Mouse (Mus musculus) hindbrain, postnatal 0 days (tissue): ENCODE data around the gene Soat2. TPM values are rescaled to one million over a fixed set of nuclear protein-coding genes. Genes with fewer than 3 reads are reported as not detected.

Experiments
- ATAC-seq: fragments of 200-750 bp; cut with Nextera tagmentation; 2 replicates; pipeline ENCODE4 v1.8.0; 2017; ENCODE audit warnings: mild to moderate bottlenecking, moderate TSS enrichment, moderate library complexity
- DNase-seq: peaks from one replicate; pipeline ENCODE4 v3.0.0-alpha.2; 2015; ENCODE audit warnings: low spot score
- H3K27ac ChIP-seq: fragments of 300-500 bp; sonication (generic); 2 replicates; pipeline ENCODE4 v1.5.1; 2014; ENCODE audit warnings: mild to moderate bottlenecking
- H3K27me3 ChIP-seq: fragments of 300-500 bp; sonication (generic); 2 replicates; pipeline ENCODE4 v1.6.1; 2014; ENCODE audit warnings: low read length, mixed read lengths; ENCODE audit not compliant: insufficient read depth
- H3K36me3 ChIP-seq: fragments of 300-500 bp; sonication (generic); 2 replicates; pipeline ENCODE4 v1.6.1; 2014; ENCODE audit warnings: low read length, mixed read lengths; ENCODE audit not compliant: insufficient read depth
- H3K4me1 ChIP-seq: fragments of 300-500 bp; sonication (generic); 2 replicates; pipeline ENCODE4 v1.6.1; 2014; ENCODE audit warnings: antibody characterized with exemption, low read length, mixed read lengths; ENCODE audit not compliant: insufficient read depth
- H3K4me2 ChIP-seq: fragments of 300-500 bp; sonication (generic); 2 replicates; pipeline ENCODE4 v1.6.1; 2014; ENCODE audit warnings: low read depth, mild to moderate bottlenecking, low read length, moderate library complexity, mixed read lengths
- H3K4me3 ChIP-seq: fragments of 300-500 bp; sonication (generic); 2 replicates; pipeline ENCODE4 v1.5.1; 2014; ENCODE audit warnings: low read length
- H3K9ac ChIP-seq: fragments of 300-500 bp; sonication (generic); replicated peaks from 2 replicates; pipeline ENCODE4 v1.6.1; 2014; ENCODE audit warnings: mild to moderate bottlenecking, low read length, moderate library complexity, mixed read lengths
- H3K9me3 ChIP-seq: fragments of 300-500 bp; sonication (generic); 2 replicates; pipeline ENCODE4 v1.6.1; 2016; ENCODE audit warnings: low read length, mixed read lengths
- CTCF ChIP-seq: IDR thresholded peaks from 2 replicates; pipeline ENCODE4 v1.5.1; 2016; ENCODE audit warnings: antibody characterized with exemption, control low read depth, low read depth
- WGBS: fragments of 180-500 bp; shearing (Covaris S2); extraction: QIAGEN DNeasy Blood & Tissue Kit; methylation state at CpG from one replicate; pipeline ENCODE4 v1.1.7; 2014; 5-methylcytosine and 5-hydroxymethylcytosine counted together
- polyA plus RNA-seq: library from polyadenylated mRNA; unstranded; fragments of >200 nt; fragmentation: Nextera tagmentation; extraction: Ambion mirVana; gene quantifications from 2 replicates; pipeline ENCODE4 v1.2.1, GENCODE M21; 2015
- total RNA-seq: library from RNA; depleted of rRNA; stranded (reverse); fragments of >200 nt; gene quantifications from 2 replicates; pipeline ENCODE4 v1.2.3, GENCODE M21; 2014; rRNA removed

Soat2 gene
- total and polyA plus RNA-seq, 2 experiments from 2014 or later = 0.09 to 0.16 TPM

DNA sequence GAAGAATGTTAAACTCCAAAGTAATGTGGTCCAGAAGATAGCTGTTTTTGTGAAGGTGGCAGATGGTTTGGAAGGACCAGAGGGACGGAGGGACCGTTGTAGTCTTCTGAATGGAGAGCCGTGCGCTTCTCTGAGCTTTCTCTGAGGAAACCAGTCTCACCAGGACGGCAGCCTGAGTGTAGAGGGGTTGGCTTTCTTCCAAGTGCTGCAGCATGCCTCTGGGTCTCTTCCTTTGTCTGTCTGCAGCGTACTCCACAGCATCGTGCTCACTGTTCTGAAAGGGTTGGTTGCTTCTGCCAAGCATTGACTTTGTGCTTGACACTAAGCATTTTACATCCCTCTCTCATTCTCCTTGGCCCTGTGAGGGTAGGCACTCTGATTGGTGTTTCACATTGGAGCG, 55.5 kb downstream of the Soat2 start:
- 12% methylated on average over 8 of the region's 8 CpGs for WGBS
- DNase-seq (peak; percentile 87), ATAC-seq (peak; percentile 55)
- Histone ChIP-seq H3K27me3 (no peaks in the 10 kb centered on the region), H3K9ac (peak overlapping the region; percentile 30), H3K27ac (peak overlapping the region; percentile 100), H3K4me2 (peak overlapping the region; percentile 65), H3K9me3 (no peaks in the 10 kb centered on the region), H3K4me1 (peaks cover 24% of the 10 kb centered on the region), H3K36me3 (peaks cover 26% of the 10 kb centered on the region), H3K4me3 (peak overlapping the region; percentile 91)
- TF ChIP-seq CTCF = no peak

DNA sequence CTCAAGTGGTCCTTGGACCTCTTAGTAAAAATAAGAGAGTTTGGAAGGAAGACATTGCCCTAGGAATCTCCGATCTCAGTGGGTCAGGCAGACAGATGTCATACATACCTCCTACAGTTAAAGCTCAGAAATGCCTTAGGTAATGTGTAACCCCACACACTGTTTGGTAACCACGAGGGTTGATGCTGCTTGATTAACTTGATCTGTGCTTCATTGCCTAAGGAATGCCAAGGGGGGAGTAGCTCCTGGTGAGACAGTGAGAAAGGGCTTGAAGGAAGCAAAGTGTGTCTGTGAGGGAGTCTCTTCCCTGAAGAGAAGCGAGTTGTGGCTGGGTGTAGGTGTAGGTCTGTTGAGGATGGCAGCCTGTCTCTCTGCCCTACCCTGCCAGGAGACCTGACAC, 57.0 kb downstream of the Soat2 start:
- H3K36me3 ChIP-seq = peaks cover 34% of the 10 kb centered on the region
- no peaks in the 10 kb centered on the region for H3K9me3 ChIP-seq
- ATAC-seq = no peak
- WGBS = 66% methylated on average over 3 of the region's 3 CpGs
- no peaks in the 10 kb centered on the region for H3K27me3 ChIP-seq
- H3K9ac ChIP-seq = 0 out of 2 replicates have a peak overlapping the region, but pooled peaks have one; percentile 13
- H3K4me2 ChIP-seq = no peak overlapping the region
- no peak overlapping the region for H3K4me3 ChIP-seq
- no peak for DNase-seq
- no peak overlapping the region for H3K27ac ChIP-seq
- H3K4me1 ChIP-seq = peaks cover 22% of the 10 kb centered on the region
- TF ChIP-seq CTCF = no peak

DNA sequence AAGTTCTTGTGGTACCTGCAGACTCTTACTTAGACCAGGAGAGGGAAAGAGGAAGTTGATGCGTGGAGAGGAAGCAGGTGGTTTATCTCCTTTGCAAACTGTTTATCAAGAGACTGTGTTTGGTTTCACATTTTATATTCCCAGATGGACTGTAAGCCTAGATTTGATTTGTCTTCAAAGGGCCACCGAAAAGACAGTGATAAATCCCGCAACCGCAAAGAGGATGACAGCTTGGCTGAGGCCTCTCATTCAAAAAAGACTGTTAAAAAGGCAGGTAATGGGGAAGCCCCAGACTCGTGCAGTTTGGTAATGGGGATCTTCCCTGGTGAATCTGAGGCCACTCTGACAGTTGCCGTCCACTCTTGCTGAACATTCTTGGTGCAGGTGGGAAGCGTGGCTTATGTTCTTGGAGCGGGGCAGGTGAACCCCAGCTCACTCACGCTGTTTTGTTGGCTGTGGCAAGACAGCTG, 57.8 kb downstream of the Soat2 start:
- H3K4me3 ChIP-seq = no peak overlapping the region
- H3K36me3 ChIP-seq = peaks cover 42% of the 10 kb centered on the region
- DNase-seq = no peak
- H3K27me3 ChIP-seq = no peaks in the 10 kb centered on the region
- peaks cover 17% of the 10 kb centered on the region for H3K4me1 ChIP-seq
- no peak overlapping the region for H3K4me2 ChIP-seq
- TF ChIP-seq CTCF = no peak
- no peak overlapping the region for H3K27ac ChIP-seq
- ATAC-seq = no peak
- WGBS = 89% methylated on average over 9 of the region's 9 CpGs
- no peaks in the 10 kb centered on the region for H3K9me3 ChIP-seq
- H3K9ac ChIP-seq = no peak overlapping the region

DNA sequence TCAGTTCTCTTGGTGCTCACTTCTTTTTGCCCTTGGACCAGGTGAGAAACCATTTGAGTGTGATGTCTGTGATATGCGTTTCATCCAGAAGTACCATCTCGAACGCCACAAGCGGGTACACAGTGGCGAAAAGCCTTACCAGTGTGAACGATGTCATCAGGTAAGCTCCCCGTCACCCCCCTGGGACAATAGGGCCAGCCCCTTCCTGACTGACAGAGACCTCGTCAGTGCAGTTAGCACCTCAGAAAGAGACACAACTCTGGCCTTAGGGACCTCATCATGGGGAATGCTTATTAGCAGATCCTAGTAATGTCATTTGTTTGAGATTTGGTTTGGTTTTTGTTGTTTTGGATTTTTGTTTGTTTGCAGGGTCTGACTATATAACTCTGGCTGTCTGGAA, 58.8 kb downstream of the Soat2 start:
- 92% methylated on average over 8 of the region's 8 CpGs for WGBS
- no peak for TF ChIP-seq CTCF
- Histone ChIP-seq H3K4me1 (peaks cover 17% of the 10 kb centered on the region), H3K4me2 (no peak overlapping the region), H3K27ac (no peak overlapping the region), H3K9ac (no peak overlapping the region), H3K4me3 (no peak overlapping the region), H3K36me3 (peaks cover 45% of the 10 kb centered on the region), H3K27me3 (no peaks in the 10 kb centered on the region), H3K9me3 (no peaks in the 10 kb centered on the region)
- DNase-seq = no peak
- ATAC-seq = no peak

DNA sequence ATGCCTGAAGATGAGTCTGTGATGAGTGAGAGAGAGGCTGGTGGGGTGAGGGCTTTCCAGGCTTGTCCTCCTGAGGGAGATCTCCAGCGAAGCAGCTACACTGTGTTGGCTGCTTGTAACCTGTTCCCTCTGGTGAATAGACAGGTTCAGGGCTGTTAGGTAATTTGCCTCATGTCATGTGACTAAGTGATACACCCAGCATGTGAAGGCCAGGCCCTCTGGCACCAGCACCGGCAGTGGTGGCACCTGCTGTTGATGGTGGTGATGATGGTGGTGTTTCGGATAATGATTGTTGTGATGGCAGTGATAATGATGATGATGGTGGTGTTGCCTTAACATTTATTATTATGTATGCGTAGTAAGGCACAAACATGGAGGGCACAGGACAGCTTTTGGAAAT, 60.5 kb downstream of the Soat2 start:
- ATAC-seq (no peak), DNase-seq (no peak)
- Histone ChIP-seq H3K4me3 (no peak overlapping the region), H3K36me3 (peaks cover 45% of the 10 kb centered on the region), H3K9me3 (no peaks in the 10 kb centered on the region), H3K27me3 (no peaks in the 10 kb centered on the region), H3K4me1 (peaks cover 5% of the 10 kb centered on the region), H3K27ac (no peak overlapping the region), H3K4me2 (no peak overlapping the region), H3K9ac (no peak overlapping the region)
- TF ChIP-seq CTCF = no peak
- WGBS = 89% methylated on average over 4 of the region's 4 CpGs

DNA sequence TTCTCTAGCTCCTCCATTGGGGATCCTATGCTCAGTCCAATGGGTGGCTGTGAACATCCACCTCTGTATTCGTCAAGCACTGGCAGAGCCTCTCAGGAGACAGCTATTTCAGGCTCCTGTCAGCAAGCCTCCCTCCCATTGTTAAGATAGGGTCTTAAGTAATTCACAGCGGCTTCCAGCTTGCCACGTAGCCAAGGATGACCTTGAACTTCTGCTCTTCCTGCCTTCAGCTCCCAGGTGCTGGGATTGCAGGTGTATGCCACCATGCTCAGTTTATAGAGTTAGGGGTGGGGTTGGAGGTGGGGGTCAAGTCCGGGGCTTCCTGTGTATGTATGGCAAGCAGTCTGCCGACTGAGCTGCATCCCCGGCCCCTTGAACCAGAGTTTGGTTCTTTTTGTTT, 61.6 kb downstream of the Soat2 start:
- Histone ChIP-seq H3K9me3 (no peaks in the 10 kb centered on the region), H3K4me1 (no peaks in the 10 kb centered on the region), H3K27me3 (no peaks in the 10 kb centered on the region), H3K36me3 (peaks cover 45% of the 10 kb centered on the region), H3K4me3 (no peak overlapping the region), H3K4me2 (no peak overlapping the region), H3K9ac (no peak overlapping the region), H3K27ac (no peak overlapping the region)
- 82% methylated on average over 6 of the region's 6 CpGs for WGBS
- ATAC-seq (no peak), DNase-seq (no peak)
- no peak for TF ChIP-seq CTCF

Other genes with a start within 250 kb of the Soat2 start
- not detected in 2 replicates for gene Krt4, start 225.8 kb upstream of the Soat2 start, total RNA-seq
- not detected in 2 replicates for gene Krt4, start 225.8 kb upstream of the Soat2 start, polyA plus RNA-seq
- gene Krt79, start 210.2 kb upstream of the Soat2 start, total RNA-seq = 0.21 and 0.65 TPM in 2 replicates
- gene Krt79, start 210.2 kb upstream of the Soat2 start, polyA plus RNA-seq = 0.50 and 0.52 TPM in 2 replicates
- not detected in 2 replicates for gene Krt78, start 196.2 kb upstream of the Soat2 start, total RNA-seq
- gene Krt78, start 196.2 kb upstream of the Soat2 start, polyA plus RNA-seq = not detected in 2 replicates
- 2.6 and 4.1 TPM in 2 replicates for gene Krt8, start 146.0 kb upstream of the Soat2 start, total RNA-seq
- 5.4 and 6.2 TPM in 2 replicates for gene Krt8, start 146.0 kb upstream of the Soat2 start, polyA plus RNA-seq
- gene Krt18, start 122.3 kb upstream of the Soat2 start, total RNA-seq = 3.4 and 5.0 TPM in 2 replicates
- 12.6 and 13.6 TPM in 2 replicates for gene Krt18, start 122.3 kb upstream of the Soat2 start, polyA plus RNA-seq
- 114 and 121 TPM in 2 replicates for gene Eif4b, start 76.8 kb upstream of the Soat2 start, total RNA-seq
- gene Eif4b, start 76.8 kb upstream of the Soat2 start, polyA plus RNA-seq = 63.4 and 65.1 TPM in 2 replicates
- 9.2 TPM in 2 replicates for gene Tns2, start 50.1 kb upstream of the Soat2 start, total RNA-seq
- 5.5 and 6.2 TPM in 2 replicates for gene Tns2, start 50.1 kb upstream of the Soat2 start, polyA plus RNA-seq
- 113 and 118 TPM in 2 replicates for gene Spryd3, start 14.3 kb upstream of the Soat2 start, total RNA-seq
- 98.6 and 110 TPM in 2 replicates for gene Spryd3, start 14.3 kb upstream of the Soat2 start, polyA plus RNA-seq
- gene Igfbp6, start 6.2 kb upstream of the Soat2 start, total RNA-seq = 5.6 and 12.8 TPM in 2 replicates
- 9.7 and 11.5 TPM in 2 replicates for gene Igfbp6, start 6.2 kb upstream of the Soat2 start, polyA plus RNA-seq
- gene Zfp740, start 52.7 kb downstream of the Soat2 start, total RNA-seq = 49.5 and 61.0 TPM in 2 replicates
- gene Zfp740, start 52.7 kb downstream of the Soat2 start, polyA plus RNA-seq = 33.8 and 37.7 TPM in 2 replicates
- 56.9 and 67.2 TPM in 2 replicates for gene Csad, start 54.2 kb downstream of the Soat2 start, total RNA-seq
- gene Csad, start 54.2 kb downstream of the Soat2 start, polyA plus RNA-seq = 41.8 and 43.1 TPM in 2 replicates
- gene Itgb7, start 81.4 kb downstream of the Soat2 start, total RNA-seq = 0.40 and 1.2 TPM in 2 replicates
- gene Itgb7, start 81.4 kb downstream of the Soat2 start, polyA plus RNA-seq = 1.3 and 2.1 TPM in 2 replicates
- 8.8 and 11.4 TPM in 2 replicates for gene Rarg, start 107.0 kb downstream of the Soat2 start, total RNA-seq
- gene Rarg, start 107.0 kb downstream of the Soat2 start, polyA plus RNA-seq = 3.8 and 4.4 TPM in 2 replicates
- gene Gm9918, start 120.0 kb downstream of the Soat2 start, total RNA-seq = not detected in 2 replicates
- gene Gm9918, start 120.0 kb downstream of the Soat2 start, polyA plus RNA-seq = 0.06 TPM in 1 of 2 replicates, not detected in the other
- 50.7 and 52.3 TPM in 2 replicates for gene Mfsd5, start 128.9 kb downstream of the Soat2 start, total RNA-seq
- 67.9 and 68.3 TPM in 2 replicates for gene Mfsd5, start 128.9 kb downstream of the Soat2 start, polyA plus RNA-seq
- 5.3 and 7.3 TPM in 2 replicates for gene Espl1, start 145.7 kb downstream of the Soat2 start, total RNA-seq
- gene Espl1, start 145.7 kb downstream of the Soat2 start, polyA plus RNA-seq = 2.3 and 3.8 TPM in 2 replicates
- gene Pfdn5, start 175.6 kb downstream of the Soat2 start, total RNA-seq = 119 and 139 TPM in 2 replicates
- 531 and 540 TPM in 2 replicates for gene Pfdn5, start 175.6 kb downstream of the Soat2 start, polyA plus RNA-seq
- gene Myg1, start 181.2 kb downstream of the Soat2 start, total RNA-seq = 56.5 and 58.0 TPM in 2 replicates
- gene Myg1, start 181.2 kb downstream of the Soat2 start, polyA plus RNA-seq = 78.8 and 79.8 TPM in 2 replicates
- 19.4 and 25.4 TPM in 2 replicates for gene Aaas, start 200.2 kb downstream of the Soat2 start, total RNA-seq
- 31.4 and 36.4 TPM in 2 replicates for gene Aaas, start 200.2 kb downstream of the Soat2 start, polyA plus RNA-seq
- gene Sp7, start 216.7 kb downstream of the Soat2 start, total RNA-seq = 0.11 and 0.31 TPM in 2 replicates
- 0.38 and 0.40 TPM in 2 replicates for gene Sp7, start 216.7 kb downstream of the Soat2 start, polyA plus RNA-seq